Mouse (Mus musculus) liver, postnatal 0 days (tissue): Measurements from ENCODE around the gene Cacna2d4.

Source experiments
- CTCF ChIP-seq: sonication (generic); IDR thresholded peaks from 2 replicates; pipeline ENCODE4 v1.5.1; 2016; ENCODE audit warnings: antibody characterized with exemption, low read depth
- EP300 ChIP-seq: IDR thresholded peaks from 2 replicates; pipeline ENCODE4 v1.6.1; 2016; ENCODE audit warnings: antibody characterized with exemption, low read depth, mild to moderate bottlenecking

DNA sequence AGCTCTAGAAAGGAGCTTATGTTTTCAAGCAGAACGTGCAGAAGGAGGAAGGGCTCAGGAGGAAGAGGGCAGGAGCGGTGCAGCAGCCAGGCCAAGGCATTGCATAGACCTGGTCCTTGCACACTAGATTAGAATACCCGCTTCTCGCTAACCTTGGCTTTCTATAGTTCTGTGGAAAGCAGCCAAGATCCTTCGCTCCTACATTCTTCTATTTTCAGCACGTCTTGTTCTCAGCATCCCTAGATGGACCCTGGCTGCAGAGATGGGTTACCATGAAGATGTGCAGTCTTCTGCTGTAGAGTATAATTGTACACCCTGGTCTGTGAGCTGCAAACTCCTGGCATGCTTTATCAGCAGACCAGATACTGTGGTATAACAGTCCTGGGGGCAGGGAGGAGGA, 22.1 kb upstream of the Cacna2d4 start:
- no peak for TF ChIP-seq CTCF
- no peak for TF ChIP-seq EP300
